Mouse (Mus musculus): ENCODE data around the gene Fsd1l.

- TF ChIP-seq CTCF (IDR thresholded peaks at IDR 0.05; ENCODE audit: low read depth), result peak; percentile 90
- TF ChIP-seq EP300 (IDR thresholded peaks at IDR 0.05; ENCODE audit: low read depth), result no peak
Observed at GRCm38 (mm10) chr4:53600462-53600861, 30.8 kb upstream of the Fsd1l start.
